Mouse (Mus musculus) midbrain, embryonic 14.5 days (tissue): ENCODE measurements around the gene Apoa4. TPM values are rescaled to one million over a fixed set of nuclear protein-coding genes. Genes with fewer than 3 reads are reported as not detected.

Experiments
- ATAC-seq: fragments of 200-750 bp; cut with Nextera tagmentation; 2 replicates; pipeline ENCODE4 v1.8.0; 2017; ENCODE audit warnings: moderate number of reproducible peaks, moderate library complexity; ENCODE audit not compliant: low FRiP score, low TSS enrichment
- DNase-seq: peaks from one replicate; pipeline ENCODE4 v3.0.0-alpha.2; 2015
- H3K27ac ChIP-seq: fragments of 300-500 bp; sonication (generic); replicated peaks from 2 replicates; pipeline ENCODE4 v1.5.1; 2014; ENCODE audit warnings: mild to moderate bottlenecking, low read depth, low read length, moderate library complexity
- H3K27me3 ChIP-seq: fragments of 300-500 bp; sonication (generic); 2 replicates; pipeline ENCODE4 v1.6.1; 2014; ENCODE audit warnings: low read length, control low read depth, mixed read lengths; ENCODE audit not compliant: control insufficient read depth, insufficient read depth
- H3K36me3 ChIP-seq: fragments of 300-500 bp; sonication (generic); 2 replicates; pipeline ENCODE4 v1.6.1; 2014; ENCODE audit warnings: low read length, control low read depth; ENCODE audit not compliant: control insufficient read depth, insufficient read depth
- H3K4me1 ChIP-seq: fragments of 300-500 bp; sonication (generic); 2 replicates; pipeline ENCODE4 v1.6.1; 2014; ENCODE audit warnings: mild to moderate bottlenecking, antibody characterized with exemption, low read length, control low read depth; ENCODE audit not compliant: control insufficient read depth, insufficient read depth
- H3K4me2 ChIP-seq: fragments of 300-500 bp; sonication (generic); 2 replicates; pipeline ENCODE4 v1.6.1; 2014; ENCODE audit warnings: mild to moderate bottlenecking, low read length, moderate library complexity
- H3K4me3 ChIP-seq: fragments of 300-500 bp; sonication (generic); replicated peaks from 2 replicates; pipeline ENCODE4 v1.5.1; 2014; ENCODE audit warnings: low read depth, low read length
- H3K9ac ChIP-seq: fragments of 300-500 bp; sonication (generic); replicated peaks from 2 replicates; pipeline ENCODE4 v1.6.1; 2014; ENCODE audit warnings: mild to moderate bottlenecking, low read length, moderate library complexity
- H3K9me3 ChIP-seq: fragments of 300-500 bp; sonication (generic); 2 replicates; pipeline ENCODE4 v1.6.1; 2016; ENCODE audit warnings: low read length, control low read depth, mixed read lengths; ENCODE audit not compliant: control insufficient read depth
- WGBS: fragments of 180-500 bp; shearing (Covaris S2); extraction: QIAGEN DNeasy Blood & Tissue Kit; methylation state at CpG from one replicate; pipeline ENCODE4 v1.1.7; 2014; 5-methylcytosine and 5-hydroxymethylcytosine counted together
- polyA plus RNA-seq: library from polyadenylated mRNA; unstranded; fragments of >200 nt; fragmentation: Nextera tagmentation; extraction: Ambion mirVana; gene quantifications from 2 replicates; pipeline ENCODE4 v1.2.1, GENCODE M21; 2014

The Apoa4 gene
- polyA plus RNA-seq, 1 experiment from 2014 or later, result not detected

DNA sequence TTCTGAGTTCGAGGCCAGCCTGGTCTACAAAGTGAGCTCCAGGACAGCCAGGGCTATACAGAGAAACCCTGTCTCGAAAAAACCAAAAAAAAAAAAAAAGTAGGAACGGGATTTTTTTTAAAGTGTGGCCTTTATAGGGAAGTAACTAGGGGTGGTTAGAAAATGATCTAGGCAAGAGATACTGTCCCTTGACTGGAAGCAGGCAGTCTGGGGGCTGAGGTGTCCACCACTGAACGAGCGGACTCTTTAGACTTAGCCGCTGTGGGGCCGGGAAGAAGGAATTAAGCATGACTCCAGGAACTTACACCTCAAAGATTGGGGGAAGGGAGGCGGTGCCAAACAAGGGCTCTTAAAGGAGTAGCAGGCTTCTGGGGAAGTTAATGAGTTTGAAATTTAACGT lies 22.3 kb upstream of the Apoa4 start:
- H3K9me3 ChIP-seq, result no peaks in the 10 kb centered on the region
- H3K4me3 ChIP-seq, result no peak overlapping the region
- no peaks in the 10 kb centered on the region for H3K27me3 ChIP-seq
- DNase-seq, result no peak
- no peaks in the 10 kb centered on the region for H3K4me1 ChIP-seq
- no peak overlapping the region for H3K9ac ChIP-seq
- H3K27ac ChIP-seq, result no peak overlapping the region
- ATAC-seq, result no peak
- 86% methylated on average over 9 of the region's 9 CpGs for WGBS
- no peak overlapping the region for H3K4me2 ChIP-seq
- H3K36me3 ChIP-seq, result peaks cover 55% of the 10 kb centered on the region

DNA sequence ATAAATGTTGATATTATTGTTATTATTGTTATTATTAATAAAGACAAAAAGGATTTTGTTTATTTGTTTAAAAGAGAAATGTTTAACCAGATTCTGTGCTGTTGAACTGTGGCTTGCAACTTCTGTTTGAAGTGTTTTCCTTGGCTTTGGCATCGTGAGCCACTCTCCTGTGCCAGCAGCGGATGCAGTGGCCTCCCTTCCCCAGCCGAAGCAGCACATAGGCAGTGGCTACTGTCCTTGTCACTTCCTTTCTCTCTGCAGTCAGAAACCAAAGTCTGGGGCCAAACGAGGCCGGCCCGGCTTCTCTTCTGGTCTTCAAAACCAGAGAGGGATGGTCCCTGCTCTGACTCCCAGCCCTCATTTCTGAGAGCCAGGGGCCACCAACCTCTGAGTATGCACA lies 17.4 kb upstream of the Apoa4 start:
- DNase-seq (no peak), ATAC-seq (no peak)
- Histone ChIP-seq H3K9me3 (no peaks in the 10 kb centered on the region), H3K27ac (no peak overlapping the region), H3K27me3 (no peaks in the 10 kb centered on the region), H3K9ac (no peak overlapping the region), H3K4me3 (no peak overlapping the region), H3K4me1 (no peaks in the 10 kb centered on the region), H3K36me3 (peaks cover 43% of the 10 kb centered on the region), H3K4me2 (no peak overlapping the region)
- WGBS, result 93% methylated on average over 6 of the region's 6 CpGs

DNA sequence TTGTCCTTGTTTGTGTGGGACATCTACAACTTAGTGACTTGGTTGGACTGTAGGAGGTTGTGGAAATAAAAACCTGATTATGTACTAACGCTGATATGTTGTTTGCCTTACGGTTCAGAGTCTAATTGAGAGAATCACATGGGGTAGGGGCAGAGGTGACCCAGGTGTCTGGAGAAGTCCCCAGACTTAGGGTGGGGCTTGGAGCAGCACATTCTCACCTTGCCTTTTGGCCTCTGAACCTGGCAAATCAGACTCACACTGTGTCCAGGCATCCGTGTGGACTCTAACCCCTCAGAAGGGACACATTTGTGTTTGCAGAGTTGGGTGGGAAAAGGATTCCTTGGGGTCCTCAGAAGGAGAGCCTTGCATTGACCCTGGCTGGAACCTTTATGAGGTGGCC lies 16.4 kb upstream of the Apoa4 start:
- peaks cover 43% of the 10 kb centered on the region for H3K36me3 ChIP-seq
- H3K27me3 ChIP-seq, result no peaks in the 10 kb centered on the region
- H3K9me3 ChIP-seq, result no peaks in the 10 kb centered on the region
- H3K4me1 ChIP-seq, result no peaks in the 10 kb centered on the region
- ATAC-seq (no peak), DNase-seq (no peak)
- WGBS, result 90% methylated on average over 3 of the region's 3 CpGs
- H3K27ac ChIP-seq, result no peak overlapping the region
- H3K4me2 ChIP-seq, result no peak overlapping the region
- no peak overlapping the region for H3K4me3 ChIP-seq
- H3K9ac ChIP-seq, result no peak overlapping the region

DNA sequence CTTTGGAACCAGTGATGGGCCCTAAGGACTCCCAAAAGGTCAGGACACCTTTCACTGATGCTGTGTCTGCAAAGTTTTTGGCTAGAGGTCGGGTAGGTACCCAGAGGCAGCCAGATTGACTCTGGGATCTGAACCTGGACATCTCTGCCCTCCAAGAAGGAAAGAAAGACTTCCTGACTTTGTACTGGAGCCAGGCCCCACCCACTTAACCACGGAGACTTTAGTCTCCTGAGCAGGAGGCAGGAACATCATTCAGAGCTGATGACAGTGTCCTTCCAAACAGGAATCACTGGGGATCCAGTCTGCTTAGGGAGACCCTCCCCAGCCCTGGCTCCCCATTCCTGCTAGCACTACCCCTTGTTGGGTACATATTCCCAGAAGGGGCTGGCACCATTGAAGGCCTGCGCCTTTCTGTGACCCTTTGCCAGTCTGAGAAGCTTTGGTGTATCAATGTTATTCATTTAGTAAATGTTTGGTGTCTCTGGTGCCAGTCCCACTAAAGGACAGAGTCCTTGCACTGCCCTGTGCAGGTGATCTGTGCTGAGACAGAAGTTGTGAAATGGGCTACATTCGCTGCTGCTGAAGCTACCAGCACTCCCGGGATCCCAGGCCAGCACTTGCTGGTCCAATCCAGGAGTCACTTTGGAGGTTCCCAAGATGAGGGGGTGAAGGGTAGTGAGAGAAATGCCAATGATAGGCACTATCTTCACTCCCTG lies 15.4 kb upstream of the Apoa4 start:
- Histone ChIP-seq H3K36me3 (peaks cover 33% of the 10 kb centered on the region), H3K9ac (no peak overlapping the region), H3K27me3 (no peaks in the 10 kb centered on the region), H3K4me3 (no peak overlapping the region), H3K9me3 (no peaks in the 10 kb centered on the region), H3K4me2 (no peak overlapping the region), H3K4me1 (no peaks in the 10 kb centered on the region), H3K27ac (no peak overlapping the region)
- DNase-seq (no peak), ATAC-seq (no peak)
- WGBS, result 64% methylated on average over 5 of the region's 5 CpGs

DNA sequence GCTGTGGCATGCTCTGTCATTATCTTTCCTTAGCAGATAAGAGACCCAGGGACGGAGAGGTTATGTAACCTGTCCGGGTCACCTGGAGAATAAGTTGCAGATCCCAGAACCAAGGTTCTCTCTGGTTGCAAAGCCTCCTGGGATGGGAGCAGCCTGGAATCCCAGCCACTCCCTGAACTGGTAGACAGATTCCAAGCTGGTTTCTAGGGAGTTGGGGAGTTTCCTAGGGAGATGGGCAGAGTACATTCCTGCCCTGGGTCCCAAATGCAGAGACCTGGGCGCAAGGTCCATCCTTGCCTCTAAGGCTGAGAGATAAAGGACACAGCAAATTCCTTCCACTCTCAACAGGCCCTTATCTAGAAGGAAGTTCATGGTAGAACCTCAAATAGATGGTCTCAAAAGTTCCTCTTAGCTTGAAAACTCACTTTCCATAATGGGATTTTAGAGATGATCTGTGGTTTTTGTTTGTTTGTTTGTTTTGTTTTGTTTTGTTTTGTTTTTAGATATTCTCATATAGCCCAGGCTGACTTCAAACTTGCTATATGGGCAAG lies 13.4 kb upstream of the Apoa4 start:
- ATAC-seq (no peak), DNase-seq (no peak)
- Histone ChIP-seq H3K4me1 (0 out of 2 replicates have a peak, but pooled peaks cover 5% of the 10 kb centered on the region), H3K4me3 (no peak overlapping the region), H3K9ac (no peak overlapping the region), H3K4me2 (no peak overlapping the region), H3K36me3 (peaks cover 13% of the 10 kb centered on the region), H3K27me3 (no peaks in the 10 kb centered on the region), H3K27ac (no peak overlapping the region), H3K9me3 (no peaks in the 10 kb centered on the region)
- 90% methylated on average over 3 of the region's 3 CpGs for WGBS

DNA sequence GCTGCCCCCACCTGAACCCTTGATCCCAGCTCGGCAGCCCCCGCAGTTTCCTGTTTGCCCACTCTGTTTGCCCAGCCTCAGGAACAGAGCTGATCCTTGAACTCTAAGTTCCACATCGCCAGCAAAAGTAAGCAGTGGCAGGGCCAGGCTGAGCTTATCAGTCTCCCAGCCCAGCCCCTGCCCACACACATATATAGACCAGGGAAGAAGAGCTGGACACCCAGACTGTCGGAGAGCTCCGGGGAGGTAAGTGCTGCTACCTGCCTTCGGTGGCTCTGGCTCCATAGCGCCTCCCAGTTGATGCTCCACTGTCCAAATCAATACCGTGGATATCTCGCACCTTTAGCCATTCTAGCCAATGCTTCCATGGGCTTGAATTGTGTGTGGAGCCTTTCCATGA lies 12.0 kb upstream of the Apoa4 start, which contains the start of gene Apoa1:
Gene Apoa1, plus strand, starts transcription at position 90 of the 400 bp plus-strand sequence.
- Histone ChIP-seq H3K4me2 (no peak within 1 kb of the TSS; the same call in 1 of the 2 replicates), H3K27me3 (no peaks in the 10 kb centered on the region), H3K4me1 (0 out of 2 replicates have a peak, but pooled peaks cover 5% of the 10 kb centered on the region), H3K36me3 (0 out of 2 replicates have a peak, but pooled peaks cover 2% of the 10 kb centered on the region), H3K4me3 (no peak within 1 kb of the TSS), H3K27ac (no peak within 1 kb of the TSS), H3K9ac (no peak within 1 kb of the TSS), H3K9me3 (no peaks in the 10 kb centered on the region)
- ATAC-seq, result no peak
- 71% methylated on average over 9 of the region's 9 CpGs for WGBS
- DNase-seq, result no peak

DNA sequence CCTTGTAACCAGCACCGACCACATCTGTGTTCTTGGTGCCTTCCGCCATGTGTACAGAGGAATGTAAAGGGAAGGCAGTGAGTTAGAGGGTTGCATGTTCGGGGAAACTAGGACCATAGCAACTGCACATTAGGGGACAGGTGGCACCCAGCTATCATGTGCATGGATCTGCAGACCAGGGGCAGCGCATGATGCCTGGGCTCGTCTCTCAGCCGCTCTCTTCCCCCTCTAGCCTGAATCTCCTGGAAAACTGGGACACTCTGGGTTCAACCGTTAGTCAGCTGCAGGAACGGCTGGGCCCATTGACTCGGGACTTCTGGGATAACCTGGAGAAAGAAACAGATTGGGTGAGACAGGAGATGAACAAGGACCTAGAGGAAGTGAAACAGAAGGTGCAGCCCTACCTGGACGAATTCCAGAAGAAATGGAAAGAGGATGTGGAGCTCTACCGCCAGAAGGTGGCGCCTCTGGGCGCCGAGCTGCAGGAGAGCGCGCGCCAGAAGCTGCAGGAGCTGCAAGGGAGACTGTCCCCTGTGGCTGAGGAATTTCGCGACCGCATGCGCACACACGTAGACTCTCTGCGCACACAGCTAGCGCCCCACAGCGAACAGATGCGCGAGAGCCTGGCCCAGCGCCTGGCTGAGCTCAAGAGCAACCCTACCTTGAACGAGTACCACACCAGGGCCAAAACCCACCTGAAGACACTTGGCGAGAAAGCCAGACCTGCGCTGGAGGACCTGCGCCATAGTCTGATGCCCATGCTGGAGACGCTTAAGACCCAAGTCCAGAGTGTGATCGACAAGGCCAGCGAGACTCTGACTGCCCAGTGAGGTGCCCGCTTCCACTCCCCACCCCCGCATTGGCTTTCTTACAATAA lies 10.7 kb upstream of the Apoa4 start:
- Histone ChIP-seq H3K27ac (peak overlapping the region; percentile 60), H3K9ac (peak overlapping the region; percentile 51), H3K4me2 (peak overlapping the region; percentile 61), H3K36me3 (no peaks in the 10 kb centered on the region), H3K4me3 (peak overlapping the region; percentile 42), H3K9me3 (no peaks in the 10 kb centered on the region), H3K27me3 (no peaks in the 10 kb centered on the region), H3K4me1 (0 out of 2 replicates have a peak, but pooled peaks cover 5% of the 10 kb centered on the region)
- 15% methylated on average over 37 of the region's 37 CpGs for WGBS
- DNase-seq, result peak; percentile 95
- peak; percentile 89 for ATAC-seq

DNA sequence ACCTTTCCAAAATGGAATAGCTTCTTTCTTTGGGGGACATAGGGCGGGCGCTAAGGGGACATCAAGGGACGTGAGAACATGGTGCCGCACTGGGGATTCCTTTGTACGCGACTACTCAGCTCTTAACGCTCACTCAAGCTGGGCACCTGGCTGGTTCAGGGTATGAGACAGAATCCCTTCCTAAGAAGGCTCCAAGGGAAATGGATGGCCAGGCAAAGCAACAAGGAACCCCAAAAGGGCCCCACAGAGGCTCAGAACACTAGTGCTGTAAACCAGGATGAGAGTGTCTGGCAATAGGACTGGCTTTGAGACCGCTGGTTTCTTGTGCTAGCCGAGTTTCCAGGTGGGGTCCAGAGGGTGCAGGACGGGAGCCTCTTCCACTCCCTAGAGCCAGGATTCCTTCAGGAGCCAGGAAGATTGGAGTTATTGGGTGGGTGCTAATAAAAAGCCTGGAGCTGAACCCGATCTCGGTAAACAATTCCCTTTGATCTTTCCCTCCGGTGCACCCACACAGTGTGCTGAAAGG lies 10.0 kb upstream of the Apoa4 start:
- no peaks in the 10 kb centered on the region for H3K9me3 ChIP-seq
- H3K4me2 ChIP-seq, result peak overlapping the region; percentile 61
- 20% methylated on average over 13 of the region's 13 CpGs for WGBS
- peak overlapping the region; percentile 42 for H3K4me3 ChIP-seq
- peak overlapping the region; percentile 60 for H3K27ac ChIP-seq
- DNase-seq (peak; percentile 57), ATAC-seq (no peak)
- peak overlapping the region; percentile 51 for H3K9ac ChIP-seq
- no peaks in the 10 kb centered on the region for H3K27me3 ChIP-seq
- H3K36me3 ChIP-seq, result no peaks in the 10 kb centered on the region
- H3K4me1 ChIP-seq, result 0 out of 2 replicates have a peak, but pooled peaks cover 5% of the 10 kb centered on the region
